Mouse (Mus musculus) kidney, postnatal 0 days (tissue): ENCODE results near the gene Lima1. TPM values are rescaled to one million over a fixed set of nuclear protein-coding genes. Genes with fewer than 3 reads are reported as not detected.

ENCODE experiments used
- ATAC-seq: fragments of 200-750 bp; cut with Nextera tagmentation; replicated peaks from 2 replicates; pipeline ENCODE4 v1.8.0; 2017; ENCODE audit warnings: low read depth, moderate number of reproducible peaks, moderate TSS enrichment, moderate library complexity; ENCODE audit not compliant: low FRiP score
- DNase-seq: peaks from one replicate; pipeline ENCODE4 v3.0.0-alpha.2; 2016; ENCODE audit warnings: low spot score
- H3K27ac ChIP-seq: fragments of 300-500 bp; sonication (generic); 2 replicates; pipeline ENCODE4 v1.5.1; 2014; ENCODE audit warnings: mild to moderate bottlenecking
- H3K27me3 ChIP-seq: fragments of 300-500 bp; sonication (generic); 2 replicates; pipeline ENCODE4 v1.6.1; 2014; ENCODE audit warnings: low read length, mixed read lengths; ENCODE audit not compliant: insufficient read depth
- H3K36me3 ChIP-seq: fragments of 300-500 bp; sonication (generic); 2 replicates; pipeline ENCODE4 v1.6.1; 2014; ENCODE audit warnings: low read length, mixed read lengths; ENCODE audit not compliant: insufficient read depth
- H3K4me1 ChIP-seq: fragments of 300-500 bp; sonication (generic); replicated peaks from 2 replicates; pipeline ENCODE4 v1.6.1; 2014; ENCODE audit warnings: antibody characterized with exemption, low read length, mixed read lengths; ENCODE audit not compliant: insufficient read depth
- H3K4me2 ChIP-seq: fragments of 300-500 bp; sonication (generic); 2 replicates; pipeline ENCODE4 v1.6.1; 2014; ENCODE audit warnings: mild to moderate bottlenecking, low read length, moderate library complexity, mixed read lengths
- H3K4me3 ChIP-seq: fragments of 300-500 bp; sonication (generic); replicated peaks from 2 replicates; pipeline ENCODE4 v1.5.1; 2014; ENCODE audit warnings: low read depth, low read length
- H3K9ac ChIP-seq: fragments of 300-500 bp; sonication (generic); 2 replicates; pipeline ENCODE4 v1.6.1; 2014; ENCODE audit warnings: low read depth, low read length
- H3K9me3 ChIP-seq: fragments of 300-500 bp; sonication (generic); replicated peaks from 2 replicates; pipeline ENCODE4 v1.6.1; 2016; ENCODE audit warnings: low read length, inconsistent platforms, mixed read lengths
- CTCF ChIP-seq: IDR thresholded peaks from 2 replicates; pipeline ENCODE4 v1.5.1; 2016; ENCODE audit warnings: antibody characterized with exemption, low read depth, mild to moderate bottlenecking, moderate library complexity
- WGBS: fragments of 180-500 bp; shearing (Covaris S2); extraction: QIAGEN DNeasy Blood & Tissue Kit; methylation state at CpG from one replicate; pipeline ENCODE4 v1.1.7; 2014; 5-methylcytosine and 5-hydroxymethylcytosine counted together
- polyA plus RNA-seq: library from polyadenylated mRNA; unstranded; fragments of >200 nt; fragmentation: Nextera tagmentation; extraction: Ambion mirVana; gene quantifications from 2 replicates; pipeline ENCODE4 v1.2.1, GENCODE M21; 2015

The Lima1 gene
- polyA plus RNA-seq, 1 experiment from 2014 or later: 42.8 TPM

- no peak for TF ChIP-seq CTCF
- H3K4me2 ChIP-seq: peak overlapping the region; percentile 83
- peak overlapping the region; percentile 87 for H3K9ac ChIP-seq
- under 1% methylated on average over 59 of the region's 59 CpGs for WGBS
- no peaks in the 10 kb centered on the region for H3K9me3 ChIP-seq
- peak overlapping the region; percentile 84 for H3K4me3 ChIP-seq
- DNase-seq: peak; percentile 54
- peaks cover 2% of the 10 kb centered on the region; the same call in 1 of the 2 replicates for H3K4me1 ChIP-seq
- peak overlapping the region; percentile 94 for H3K27ac ChIP-seq
- 0 out of 2 replicates have a peak, but pooled peaks cover 1% of the 10 kb centered on the region for H3K36me3 ChIP-seq
- ATAC-seq: peak; percentile 41; the same call in 1 of the 2 replicates
- no peaks in the 10 kb centered on the region for H3K27me3 ChIP-seq
These were observed 103.5 kb downstream of the Lima1 start for GRCm38 (mm10) chr15:99771601-99772276.

GRCm38 (mm10) chr15:99771004-99771500 lies 104.2 kb downstream of the Lima1 start:
- Histone ChIP-seq H3K9ac (peak overlapping the region; percentile 87), H3K27me3 (no peaks in the 10 kb centered on the region), H3K4me3 (peak overlapping the region; percentile 84), H3K36me3 (0 out of 2 replicates have a peak, but pooled peaks cover 4% of the 10 kb centered on the region), H3K4me2 (peak overlapping the region; percentile 83), H3K9me3 (no peaks in the 10 kb centered on the region), H3K27ac (no peak overlapping the region), H3K4me1 (peaks cover 2% of the 10 kb centered on the region; the same call in 1 of the 2 replicates)
- no peak for TF ChIP-seq CTCF
- WGBS: 17% methylated on average over 5 of the region's 5 CpGs
- DNase-seq (no peak), ATAC-seq (no peak)

GRCm38 (mm10) chr15:99768761-99769160 lies 106.5 kb downstream of the Lima1 start:
- Histone ChIP-seq H3K27me3 (no peaks in the 10 kb centered on the region), H3K4me1 (peaks cover 2% of the 10 kb centered on the region; the same call in 1 of the 2 replicates), H3K27ac (no peak overlapping the region), H3K4me3 (no peak overlapping the region), H3K9me3 (no peaks in the 10 kb centered on the region), H3K36me3 (0 out of 2 replicates have a peak, but pooled peaks cover 4% of the 10 kb centered on the region), H3K4me2 (no peak overlapping the region), H3K9ac (no peak overlapping the region)
- TF ChIP-seq CTCF: no peak
- WGBS: 63% methylated on average over 1 of the region's 1 CpGs
- ATAC-seq (no peak), DNase-seq (no peak)

- ATAC-seq: no peak
- H3K4me1 ChIP-seq: peaks cover 2% of the 10 kb centered on the region; the same call in 1 of the 2 replicates
- 78% methylated on average over 4 of the region's 4 CpGs for WGBS
- DNase-seq: no peak
- H3K4me3 ChIP-seq: no peak overlapping the region
- 0 out of 2 replicates have a peak, but pooled peaks cover 4% of the 10 kb centered on the region for H3K36me3 ChIP-seq
- H3K27me3 ChIP-seq: no peaks in the 10 kb centered on the region
- H3K27ac ChIP-seq: no peak overlapping the region
- no peak overlapping the region for H3K4me2 ChIP-seq
- no peaks in the 10 kb centered on the region for H3K9me3 ChIP-seq
- no peak for TF ChIP-seq CTCF
- no peak overlapping the region for H3K9ac ChIP-seq
These were observed 107.8 kb downstream of the Lima1 start for GRCm38 (mm10) chr15:99767467-99767866.

GRCm38 (mm10) chr15:99754204-99754603 lies 121.1 kb downstream of the Lima1 start:
- Histone ChIP-seq H3K27me3 (no peaks in the 10 kb centered on the region), H3K4me2 (no peak overlapping the region), H3K9me3 (no peaks in the 10 kb centered on the region), H3K27ac (no peak overlapping the region), H3K4me3 (no peak overlapping the region), H3K4me1 (no peaks in the 10 kb centered on the region), H3K36me3 (no peaks in the 10 kb centered on the region), H3K9ac (no peak overlapping the region)
- DNase-seq: no peak
- ATAC-seq: no peak
- no peak for TF ChIP-seq CTCF
- WGBS: 72% methylated on average over 3 of the region's 3 CpGs

- Histone ChIP-seq H3K27me3 (no peaks in the 10 kb centered on the region), H3K27ac (no peak overlapping the region), H3K4me2 (no peak overlapping the region), H3K9ac (no peak overlapping the region), H3K4me1 (no peaks in the 10 kb centered on the region), H3K36me3 (peaks cover 40% of the 10 kb centered on the region), H3K9me3 (no peaks in the 10 kb centered on the region), H3K4me3 (no peak overlapping the region)
- 97% methylated on average over 4 of the region's 4 CpGs for WGBS
- ATAC-seq (no peak), DNase-seq (no peak)
- no peak for TF ChIP-seq CTCF
These were observed 135.0 kb downstream of the Lima1 start for GRCm38 (mm10) chr15:99740229-99740628.
